Mouse (Mus musculus) lung, postnatal 0 days (tissue): ENCODE results near the gene Smpdl3a.

Experiments used
- CTCF ChIP-seq: IDR thresholded peaks from 2 replicates; pipeline ENCODE4 v1.5.1; 2016; ENCODE audit warnings: antibody characterized with exemption, mild to moderate bottlenecking
- EP300 ChIP-seq: IDR thresholded peaks from 2 replicates; pipeline ENCODE4 v1.6.1; 2016; ENCODE audit warnings: antibody characterized with exemption, mild to moderate bottlenecking, control low read depth

GRCm38 (mm10) chr10:57829621-57830020, 35.5 kb downstream of the Smpdl3a start:
- TF ChIP-seq CTCF (no peak), EP300 (no peak)
